Mouse (Mus musculus): ENCODE measurements around the gene Letmd1. TPM values are rescaled to one million over a fixed set of nuclear protein-coding genes. Genes with fewer than 3 reads are reported as not detected.
"Not testable (repeated sequence)": the region's sequence is repeated elsewhere in the genome, so short reads cannot be mapped to it uniquely, and the experiment has no call there.

Gene Letmd1
- polyA plus RNA-seq, 2 experiments from 2014 or later: 52.3 to 82.7 TPM

DNA sequence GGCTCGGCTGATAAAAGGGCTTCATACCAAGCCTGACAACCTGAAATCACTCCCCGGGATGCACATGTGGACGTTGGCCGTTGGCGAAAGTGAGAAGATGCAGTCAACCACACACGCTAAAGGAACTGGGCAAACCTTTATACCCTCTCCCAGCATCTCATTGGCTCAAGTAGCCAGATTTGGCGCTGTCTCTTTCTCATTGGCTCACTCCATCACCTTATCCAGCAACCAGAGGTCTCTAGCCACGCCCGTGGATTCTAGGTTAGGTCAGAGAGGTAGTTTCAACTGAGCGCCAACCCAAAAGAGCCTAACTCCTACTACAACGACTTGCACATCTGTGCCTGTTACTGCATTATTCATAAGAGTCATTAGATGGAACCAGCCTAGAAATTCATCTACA lies 16.3 kb upstream of the Letmd1 start:
- no peak for ATAC-seq

DNA sequence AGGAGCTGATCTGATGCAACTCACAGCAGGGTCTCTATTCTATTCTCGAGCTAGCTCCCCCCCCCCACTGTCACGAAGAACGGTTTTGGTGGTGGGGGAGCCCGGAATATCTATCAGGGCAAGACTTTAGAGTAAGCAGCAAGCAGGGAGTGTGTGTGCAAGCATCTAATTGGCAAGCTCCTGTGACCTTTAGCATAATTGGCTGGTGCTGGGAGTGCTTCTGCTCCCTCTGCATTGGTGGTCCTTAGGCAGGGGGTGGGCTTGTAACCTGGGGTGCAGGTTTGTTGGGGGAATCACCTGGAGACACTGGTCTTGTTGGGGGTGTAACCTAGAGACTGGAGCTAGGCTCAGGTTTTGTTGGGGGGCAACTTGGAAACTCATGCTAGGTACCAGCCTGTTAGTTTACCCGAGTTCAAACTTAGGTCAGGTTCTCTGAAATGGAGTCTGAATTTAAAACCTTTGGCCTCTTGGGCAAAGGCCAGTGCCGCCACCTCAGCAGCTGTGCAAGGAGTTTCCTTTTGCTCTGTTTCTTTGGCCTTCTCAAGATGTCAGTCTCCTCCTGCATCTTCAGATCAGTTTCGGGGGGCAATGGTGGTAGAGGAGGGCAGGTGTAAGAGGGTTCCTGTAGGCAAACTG lies 12.3 kb upstream of the Letmd1 start:
- no peak for ATAC-seq

DNA sequence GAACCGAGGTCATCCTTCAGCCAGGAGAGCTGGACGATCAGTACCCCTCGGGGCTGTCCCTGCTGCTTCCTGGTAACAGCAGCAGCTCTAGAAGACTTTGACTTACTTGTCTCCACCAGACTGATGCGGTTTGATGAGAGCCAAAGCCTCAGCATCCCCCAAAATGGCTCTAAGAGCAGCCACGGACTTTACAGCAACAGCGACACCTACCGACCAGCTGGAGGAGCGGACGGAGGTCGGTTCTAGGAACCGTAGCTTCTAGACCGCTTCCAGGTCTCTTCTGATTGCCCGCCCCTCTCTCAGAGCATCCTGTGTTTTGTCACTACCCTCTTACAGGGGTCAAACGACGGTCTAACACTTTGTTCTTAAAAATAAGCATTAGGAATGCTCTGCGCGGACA lies 11.5 kb upstream of the Letmd1 start:
- ATAC-seq: peak; percentile 82

DNA sequence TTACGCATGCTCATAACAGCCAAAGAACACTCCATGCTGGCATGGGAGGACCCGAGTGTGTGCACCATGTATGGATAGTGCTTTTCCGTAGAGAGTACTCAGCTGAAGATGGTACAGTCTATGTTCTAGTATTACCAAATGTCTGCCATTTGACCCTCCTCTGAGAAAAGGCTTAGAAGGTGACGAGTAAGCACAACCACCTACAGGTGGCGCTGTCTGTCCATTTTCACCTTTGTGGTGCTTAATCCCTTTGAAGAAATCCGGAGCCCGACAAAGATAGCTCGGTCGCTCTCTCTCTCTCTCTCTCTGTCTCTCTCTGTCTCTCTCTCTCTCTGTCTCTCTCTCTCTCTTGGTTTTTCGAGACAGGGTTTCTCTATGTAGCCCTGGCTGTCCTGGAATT lies 10.8 kb upstream of the Letmd1 start:
- ATAC-seq: peak; percentile 40

DNA sequence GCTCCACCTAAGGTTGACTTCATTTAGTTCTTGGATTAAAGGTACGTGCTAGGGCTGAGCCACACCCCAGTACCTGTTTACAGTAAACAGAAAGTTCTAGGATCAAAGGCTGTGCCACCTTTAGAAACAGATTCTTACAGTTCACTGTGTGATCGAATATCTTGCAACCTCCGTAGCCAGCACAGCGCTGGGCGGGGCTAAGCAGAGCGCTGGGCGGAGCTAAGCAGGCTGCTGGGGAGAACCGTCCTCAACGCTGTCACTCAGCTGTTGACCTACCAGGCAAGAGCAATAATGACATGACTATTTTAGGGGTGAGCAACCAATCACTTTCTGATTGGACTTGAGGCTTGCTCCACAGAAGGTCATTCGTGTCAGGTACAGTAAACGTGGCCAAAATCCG lies 7.9 kb upstream of the Letmd1 start:
- peak; percentile 73 for ATAC-seq

DNA sequence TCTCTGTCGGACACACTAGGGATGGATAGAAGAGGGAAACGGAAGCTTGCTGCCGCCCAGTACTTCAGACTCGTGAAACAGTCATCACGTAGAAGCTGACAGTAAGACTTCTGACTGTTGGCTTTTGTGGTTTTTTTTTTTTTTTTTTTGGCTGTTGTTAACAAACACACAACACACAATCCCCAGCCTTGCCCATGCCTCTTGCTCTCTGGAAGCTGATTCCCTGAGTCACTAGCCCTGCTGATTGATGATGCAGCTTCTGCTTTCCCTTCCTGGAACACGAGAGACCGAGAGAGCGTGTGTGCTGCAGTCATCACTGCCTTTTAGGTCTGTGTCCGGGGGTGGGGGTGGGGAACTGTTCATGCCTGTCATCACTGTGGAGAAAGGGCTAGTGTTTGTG lies 7.2 kb upstream of the Letmd1 start:
- ATAC-seq: no peak

DNA sequence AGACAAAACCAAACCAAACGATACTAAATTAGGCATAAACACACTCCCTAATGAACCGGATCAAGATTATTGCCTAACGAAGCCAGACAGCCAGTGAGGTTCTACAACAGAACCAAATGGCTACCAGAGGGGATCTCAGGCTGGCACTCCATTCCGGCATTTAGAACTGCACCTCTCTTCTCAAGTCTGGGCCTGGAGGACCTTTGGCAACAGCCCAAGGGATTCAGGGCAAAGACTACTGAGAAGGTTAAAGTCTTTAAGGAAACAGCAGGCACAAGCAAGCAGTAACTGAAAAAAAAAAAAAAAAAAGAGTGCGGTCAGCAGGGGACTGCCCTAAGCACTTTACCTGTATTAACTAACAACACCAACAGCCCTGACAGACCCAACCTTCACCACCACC lies 6.7 kb upstream of the Letmd1 start:
- ATAC-seq: no peak

DNA sequence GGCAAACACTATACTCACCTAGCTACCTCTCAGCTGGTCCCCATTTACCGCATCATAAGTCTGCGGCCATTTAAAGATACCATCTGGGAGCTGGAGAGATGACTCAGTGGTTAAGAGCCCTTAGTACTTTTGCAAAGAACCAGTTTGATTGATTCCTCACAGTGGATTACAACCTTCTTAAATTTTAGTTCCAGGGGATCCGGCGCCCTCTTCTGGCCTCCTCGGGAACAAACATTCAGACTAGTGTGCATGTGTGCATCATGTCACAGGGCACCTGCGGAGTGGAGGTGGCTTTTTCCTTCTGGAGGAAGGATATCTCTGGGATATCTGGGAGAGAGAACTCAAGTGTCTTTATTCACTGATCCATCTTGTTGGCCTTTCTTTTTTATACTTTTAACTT lies 5.1 kb upstream of the Letmd1 start:
- ATAC-seq: no peak

DNA sequence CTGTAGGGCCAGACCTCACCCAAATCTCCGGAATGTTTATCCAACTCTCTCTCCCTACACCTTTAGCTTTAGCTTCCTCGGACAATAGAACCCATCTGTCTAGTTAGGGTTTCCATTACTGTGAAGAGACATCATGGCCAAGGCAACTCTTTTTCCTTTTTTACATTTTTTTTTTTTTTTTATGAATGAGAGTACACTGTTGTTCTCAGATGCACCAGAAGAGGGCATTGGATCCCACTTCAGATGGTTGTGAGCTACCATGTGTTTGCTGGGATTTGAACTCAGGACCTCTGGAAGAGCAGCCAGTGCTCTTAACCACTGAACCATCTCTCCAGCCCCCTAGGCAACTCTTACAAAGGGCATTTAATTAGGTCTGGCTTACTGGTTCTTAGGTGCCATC lies 3.4 kb upstream of the Letmd1 start:
- no peak for ATAC-seq

DNA sequence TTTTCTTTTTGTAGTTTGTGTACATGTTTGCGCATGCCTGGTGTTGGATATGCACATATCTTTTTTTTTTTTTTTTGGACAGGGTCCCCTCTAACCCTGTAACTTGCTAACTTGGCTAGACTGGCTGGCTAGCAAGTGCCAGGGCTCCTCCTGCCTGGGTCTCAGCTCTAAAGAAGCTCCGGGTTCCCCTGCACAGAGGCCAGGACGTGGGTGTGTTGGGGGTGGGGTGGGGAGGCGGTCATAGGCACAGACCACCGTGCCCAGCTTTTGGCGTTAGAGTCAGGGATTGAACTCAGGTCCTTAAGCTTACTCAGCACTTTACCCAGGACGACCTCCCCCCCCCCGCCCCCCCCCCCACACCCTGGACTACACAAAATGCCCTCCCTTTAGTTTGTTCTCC lies 1.1 kb upstream of the Letmd1 start:
- ATAC-seq: no peak

DNA sequence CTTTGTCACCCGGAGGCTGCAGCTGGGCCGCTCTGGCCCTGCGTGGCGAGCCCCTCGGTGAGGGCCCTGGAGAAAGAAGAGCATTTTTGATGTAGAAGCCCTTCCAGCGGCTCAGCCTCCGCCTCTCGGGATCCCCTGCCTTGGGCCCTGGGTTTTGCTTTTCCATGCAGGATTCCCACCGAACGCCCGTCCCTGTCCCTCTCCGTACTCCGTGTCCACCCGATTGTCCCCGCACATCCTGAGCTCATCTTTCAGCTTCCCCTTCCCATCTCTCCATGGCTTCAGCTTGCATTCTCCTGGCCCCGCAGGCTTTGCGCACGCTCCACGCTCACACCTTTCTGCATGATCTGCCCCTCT lies 344 bp downstream of the Letmd1 start:
- ATAC-seq: no peak

DNA sequence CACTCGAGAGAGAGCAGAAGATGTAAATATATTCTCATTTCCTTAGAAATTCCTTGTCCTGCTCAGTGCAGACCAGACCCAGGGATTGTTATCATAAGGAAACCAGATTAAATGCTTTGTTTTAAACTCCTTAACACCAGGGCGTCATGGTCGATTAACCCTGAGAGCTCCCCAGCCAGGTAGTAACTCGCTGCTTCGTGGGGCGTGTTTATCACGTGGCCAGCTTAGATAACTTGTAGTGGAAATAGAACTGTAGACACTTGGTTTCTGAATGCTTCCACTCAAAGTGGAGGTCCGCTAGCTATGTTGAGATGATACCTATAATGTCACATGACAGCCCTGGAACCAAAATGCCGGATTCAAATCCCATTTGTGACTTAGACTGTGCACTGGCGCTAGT lies 1.2 kb downstream of the Letmd1 start:
- ATAC-seq: no peak

DNA sequence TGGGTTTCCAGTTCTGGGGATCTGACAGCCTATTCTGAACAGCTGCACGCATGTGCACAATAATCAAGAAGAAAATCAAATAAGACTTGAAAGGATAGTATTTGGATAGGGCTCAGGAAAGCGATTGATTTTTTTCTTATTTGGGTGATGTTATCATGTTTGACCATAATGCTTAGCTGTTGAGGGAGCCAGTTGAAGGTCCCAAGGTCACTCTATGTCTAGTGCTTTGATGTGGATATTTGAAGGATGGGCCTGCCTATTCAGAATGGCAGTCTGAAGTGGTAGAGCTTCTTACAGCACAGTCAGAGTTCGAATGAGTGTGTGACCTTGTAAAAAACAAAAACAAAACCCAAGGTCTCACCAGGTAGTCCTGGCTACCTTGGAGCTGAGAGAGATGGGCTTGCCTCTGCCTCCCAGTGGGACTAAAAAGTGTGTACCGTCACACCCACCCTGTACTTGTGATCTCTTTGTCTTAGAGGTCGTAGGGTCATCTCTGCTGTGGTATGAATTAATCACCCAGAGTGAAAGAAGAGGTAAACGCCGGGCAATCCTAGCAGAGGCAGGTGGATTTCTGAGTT lies 5.2 kb downstream of the Letmd1 start:
- ATAC-seq: no peak

DNA sequence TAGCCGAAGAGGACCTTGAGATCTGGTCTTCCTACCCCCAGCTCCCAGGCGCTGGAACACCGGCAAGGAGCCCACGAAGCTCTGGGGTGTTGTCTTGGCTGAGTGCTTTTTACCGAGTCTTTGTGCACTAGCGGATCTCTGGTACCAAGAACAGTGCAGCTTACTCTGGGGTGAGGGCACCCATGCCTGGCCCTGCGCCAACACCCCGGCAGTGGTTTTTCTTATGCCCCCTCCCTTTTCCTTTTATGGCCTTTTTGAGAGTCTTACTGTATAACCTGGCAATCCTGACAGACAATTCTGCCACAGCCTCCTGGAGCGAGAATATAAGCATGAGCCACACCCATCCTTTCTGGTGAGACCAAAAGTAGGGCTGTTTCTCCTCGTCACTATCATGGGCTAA lies 9.5 kb downstream of the Letmd1 start:
- ATAC-seq: no peak

DNA sequence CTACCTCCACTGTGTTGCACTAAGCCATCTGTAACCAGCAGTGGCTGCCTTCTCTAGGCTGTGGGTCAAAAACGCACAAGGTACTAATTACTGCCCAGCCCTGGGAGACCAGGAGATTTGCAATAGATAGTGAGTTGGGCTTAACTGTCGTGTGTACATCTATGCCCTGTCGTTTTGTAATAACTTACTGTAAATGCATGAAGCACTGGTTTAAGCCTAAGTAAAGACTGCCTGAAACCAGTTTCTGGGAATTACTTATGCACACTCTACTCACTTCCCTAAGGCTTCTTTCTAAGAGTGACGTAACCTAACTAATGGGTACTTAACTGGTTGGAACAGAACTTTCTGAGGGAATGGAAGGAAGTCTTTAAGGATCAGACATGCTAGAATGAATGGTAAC lies 10.1 kb downstream of the Letmd1 start:
- no peak for ATAC-seq

DNA sequence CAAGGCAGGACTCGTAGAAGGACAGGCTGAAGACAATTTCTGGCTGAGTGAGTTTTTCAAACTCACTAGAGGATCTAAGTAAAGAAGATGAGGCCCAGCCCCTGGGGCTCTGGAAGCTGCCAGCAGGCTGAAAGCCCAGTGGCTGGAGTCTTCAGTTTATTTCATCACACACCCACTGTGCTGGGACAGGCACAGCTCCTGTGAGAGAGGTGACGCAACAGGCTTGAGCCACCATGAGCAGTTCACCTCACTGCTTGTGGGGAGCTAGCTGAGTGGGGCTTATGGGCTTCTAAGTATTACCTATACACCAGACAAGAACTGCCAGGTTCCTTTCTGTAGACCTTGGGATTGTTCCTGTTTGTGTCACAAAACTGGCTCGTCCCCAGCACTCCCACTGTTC lies 16.8 kb downstream of the Letmd1 start:
- no peak for ATAC-seq

DNA sequence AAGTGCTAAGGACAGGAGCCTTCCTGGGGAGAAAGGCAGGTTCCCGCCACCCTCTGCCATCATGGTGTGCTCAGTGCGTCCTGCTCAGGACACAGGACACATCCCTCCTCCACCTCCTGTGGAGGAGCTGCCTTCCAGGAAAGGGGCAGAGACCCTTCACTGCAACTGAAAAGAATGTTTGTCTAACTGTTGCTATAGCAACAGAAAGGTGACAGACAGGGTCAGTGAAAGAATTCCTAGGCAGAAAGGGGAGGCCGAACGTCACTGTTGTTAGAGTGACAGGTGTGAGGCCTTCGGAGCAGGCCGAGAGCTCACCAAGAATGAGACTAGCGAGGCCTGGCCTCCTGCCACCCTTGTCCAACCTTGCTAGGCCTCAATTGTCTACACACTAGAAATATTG lies 17.6 kb downstream of the Letmd1 start:
- no peak for ATAC-seq

DNA sequence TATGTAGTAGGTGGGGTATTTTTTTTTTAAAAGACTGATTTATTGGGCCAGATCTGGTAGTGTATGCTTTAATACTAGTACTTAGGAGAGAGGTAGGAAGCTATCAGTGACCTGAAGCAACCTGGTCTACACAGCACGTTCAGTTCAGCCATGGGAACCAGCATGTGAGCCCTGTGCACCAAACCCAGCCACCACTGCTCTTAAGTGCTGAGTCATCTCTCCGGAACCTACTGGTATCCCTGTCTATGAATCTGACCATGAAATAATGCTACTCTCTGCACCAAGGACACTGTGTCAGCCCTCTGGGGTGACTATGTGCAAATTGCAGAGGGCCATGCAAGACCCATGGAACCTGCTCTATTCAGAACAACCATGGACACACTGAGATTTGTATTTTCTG lies 18.2 kb downstream of the Letmd1 start:
- ATAC-seq: no peak

DNA sequence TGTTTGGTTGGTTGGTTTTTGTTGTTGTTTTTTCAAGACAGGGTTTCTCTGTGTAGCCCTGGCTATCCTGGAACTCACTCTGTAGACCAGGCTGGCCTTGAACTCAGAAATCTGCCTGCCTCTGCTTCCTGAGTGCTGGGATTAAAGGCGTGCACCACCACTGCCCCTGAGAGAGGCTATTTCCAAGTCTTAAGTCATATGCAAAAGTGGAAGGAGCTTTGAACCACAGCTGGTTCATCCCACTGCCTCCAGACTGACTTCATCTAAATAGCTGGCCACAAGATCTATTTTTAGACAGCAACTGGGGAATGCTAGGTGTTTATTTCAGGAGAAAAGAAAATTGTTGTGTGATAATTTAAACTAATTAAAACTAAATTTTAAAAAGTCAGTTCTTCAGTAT lies 19.5 kb downstream of the Letmd1 start:
- ATAC-seq: not testable (repeated sequence)

DNA sequence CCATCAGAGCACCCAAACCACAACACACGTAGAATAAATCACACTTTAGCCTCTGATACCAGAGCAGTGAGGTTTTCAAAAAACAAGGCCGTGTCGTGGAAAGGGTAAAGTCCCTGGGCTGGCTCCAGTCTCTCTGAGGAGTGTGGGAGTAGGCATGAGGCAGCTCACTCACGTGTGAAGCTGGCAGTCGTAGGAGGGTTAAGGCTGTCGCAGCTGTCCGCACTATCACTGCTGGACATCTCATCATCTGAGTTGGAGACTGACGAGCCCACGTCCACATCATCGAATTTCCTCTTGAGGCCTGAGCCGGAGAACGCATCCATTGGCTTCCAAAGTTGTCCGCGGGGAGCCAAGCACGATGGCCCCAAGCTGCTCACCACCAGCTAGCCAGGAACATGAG lies 20.4 kb downstream of the Letmd1 start:
- ATAC-seq: no peak

DNA sequence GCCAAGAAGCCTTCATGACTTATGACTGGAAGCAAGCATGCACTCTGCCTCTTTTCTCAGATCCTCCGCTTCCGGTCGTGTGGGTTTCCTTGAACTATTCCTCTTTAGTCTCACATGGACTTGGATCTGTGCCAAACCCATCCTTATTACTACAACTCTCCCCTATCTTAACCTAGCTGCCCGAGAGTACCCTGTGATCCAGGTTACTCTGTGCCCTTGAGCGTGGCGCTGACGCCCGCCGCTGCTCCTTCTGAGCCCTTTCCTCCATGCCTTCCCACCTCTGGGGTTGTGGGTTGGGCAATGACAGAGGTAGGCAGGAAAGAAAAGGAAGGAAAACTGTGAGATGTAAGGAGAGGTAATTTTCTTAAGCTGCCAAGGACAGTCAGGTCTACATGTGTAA lies 23.1 kb downstream of the Letmd1 start:
- no peak for ATAC-seq

DNA sequence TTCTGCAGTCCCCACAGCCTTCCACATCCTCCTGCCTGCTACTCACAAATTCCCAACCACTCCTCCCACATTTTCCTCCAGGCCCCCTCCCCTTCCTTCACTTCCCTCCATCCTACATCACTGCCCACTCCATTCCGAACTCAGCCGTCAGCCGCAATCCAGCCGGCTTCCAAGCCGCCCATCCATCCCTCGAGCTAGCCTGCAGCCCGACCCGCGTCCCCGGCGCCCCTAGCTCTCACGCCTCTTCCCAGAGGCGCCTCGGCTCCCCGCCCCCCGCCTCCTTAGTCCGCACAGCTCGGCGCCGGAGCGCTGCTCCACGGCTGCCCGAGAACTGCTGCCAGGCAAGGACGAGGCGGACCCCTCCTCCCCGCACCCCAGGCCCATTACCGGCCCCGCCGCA lies 25.8 kb downstream of the Letmd1 start:
- no peak for ATAC-seq

DNA sequence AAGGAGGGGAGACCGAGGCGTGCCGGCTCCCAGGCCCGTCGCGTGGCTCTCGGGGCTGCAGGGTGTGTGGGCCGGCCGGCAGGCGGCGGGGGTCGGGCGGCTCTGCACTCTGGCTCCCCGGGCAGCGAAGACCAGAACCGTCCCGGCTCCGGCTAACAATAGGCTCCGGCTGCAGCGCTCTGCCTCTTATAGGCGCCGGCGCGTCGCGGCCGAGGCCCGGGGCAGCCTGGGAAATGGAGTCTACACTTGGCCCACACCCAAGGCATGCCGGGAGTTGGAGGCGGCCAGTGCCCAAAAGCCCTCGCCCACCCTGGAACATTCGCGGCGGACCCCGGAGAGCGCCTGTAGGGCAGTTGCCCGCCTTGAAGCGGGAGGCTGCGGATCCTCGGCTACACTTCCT lies 26.3 kb downstream of the Letmd1 start, which contains the start of gene Csrnp2:
Gene Csrnp2, minus strand, starts transcription at position 387 of the 400 bp plus-strand sequence.
- ATAC-seq: peak; percentile 98

DNA sequence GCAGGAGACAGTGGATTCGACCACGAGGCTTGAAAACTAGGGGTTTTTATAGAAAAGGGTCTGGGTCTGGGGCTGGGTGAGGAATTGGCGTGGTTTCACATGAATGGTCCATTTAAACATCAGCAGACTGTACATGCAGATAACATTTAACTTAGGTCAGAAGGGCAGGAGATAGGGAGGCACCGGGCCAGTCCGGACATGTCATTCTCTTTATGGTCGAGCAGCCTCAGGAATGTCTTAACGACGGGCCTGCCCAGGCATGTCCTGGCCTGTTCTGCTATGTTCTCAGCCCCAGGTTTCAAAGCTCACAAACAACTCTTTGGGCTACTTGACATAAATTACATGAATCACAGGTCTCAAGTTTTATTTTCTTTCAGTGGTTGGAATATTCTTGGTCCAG lies 30.7 kb downstream of the Letmd1 start:
- ATAC-seq: not testable (repeated sequence)

Measured in CD4-positive, CD25-positive, alpha-beta regulatory T cell, adult 4 months (primary cell).